Mouse (Mus musculus) thymus, postnatal 0 days (tissue): ENCODE data around the gene Pard3. TPM values are rescaled to one million over a fixed set of nuclear protein-coding genes. Genes with fewer than 3 reads are reported as not detected.
A peak's percentile ranks its signal among the peaks of the same experiment; 100 is the strongest.

Source experiments
- DNase-seq: peaks from one replicate; pipeline ENCODE4 v3.0.0-alpha.2; 2015; ENCODE audit warnings: low spot score
- polyA plus RNA-seq: library from polyadenylated mRNA; unstranded; fragments of >200 nt; fragmentation: Nextera tagmentation; extraction: Ambion mirVana; gene quantifications from 2 replicates; pipeline ENCODE4 v1.2.1, GENCODE M21; 2015

The Pard3 gene
- polyA plus RNA-seq, 1 experiment from 2014 or later: 4.1 TPM

DNA sequence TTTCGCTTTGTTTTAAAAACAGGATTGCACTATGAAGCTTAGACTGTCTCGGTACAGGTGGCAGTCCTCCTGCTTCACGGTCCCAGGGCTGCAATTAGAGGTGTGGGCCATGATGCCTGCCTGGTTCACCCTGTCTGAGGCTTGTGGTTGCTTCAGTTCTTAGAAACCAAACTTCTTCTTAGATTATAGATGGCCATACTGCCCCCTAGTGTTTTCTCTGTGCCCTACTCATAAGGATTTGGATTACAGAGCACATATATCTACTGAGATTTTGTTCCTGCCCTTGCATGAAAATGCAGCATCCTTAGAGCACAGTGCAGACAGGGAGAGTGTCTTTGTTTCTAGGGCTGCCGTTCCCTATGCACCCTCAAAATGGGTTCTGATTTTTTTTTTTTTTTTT lies 114.9 kb downstream of the Pard3 start:
- peak; percentile 71 for DNase-seq

DNA sequence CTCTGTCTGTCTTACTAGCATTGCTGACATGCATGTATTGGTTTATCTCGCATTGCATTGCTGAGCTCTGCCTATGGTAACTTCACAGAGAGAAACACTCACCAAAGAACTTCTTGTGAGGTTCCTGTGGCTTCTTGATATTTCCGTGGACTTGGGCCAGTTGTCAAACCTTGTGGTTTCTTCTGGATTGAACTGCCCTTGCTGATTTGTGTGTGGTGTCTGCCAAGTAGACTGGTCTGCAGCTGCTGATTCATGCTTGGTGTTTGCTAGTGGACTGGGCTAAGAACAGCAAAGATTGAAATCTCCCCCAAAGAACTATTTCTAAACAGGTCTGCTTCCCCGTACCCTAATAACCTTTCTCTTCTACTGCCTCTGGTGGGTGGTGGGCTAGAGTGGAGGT lies 117.6 kb downstream of the Pard3 start:
- DNase-seq: no peak

DNA sequence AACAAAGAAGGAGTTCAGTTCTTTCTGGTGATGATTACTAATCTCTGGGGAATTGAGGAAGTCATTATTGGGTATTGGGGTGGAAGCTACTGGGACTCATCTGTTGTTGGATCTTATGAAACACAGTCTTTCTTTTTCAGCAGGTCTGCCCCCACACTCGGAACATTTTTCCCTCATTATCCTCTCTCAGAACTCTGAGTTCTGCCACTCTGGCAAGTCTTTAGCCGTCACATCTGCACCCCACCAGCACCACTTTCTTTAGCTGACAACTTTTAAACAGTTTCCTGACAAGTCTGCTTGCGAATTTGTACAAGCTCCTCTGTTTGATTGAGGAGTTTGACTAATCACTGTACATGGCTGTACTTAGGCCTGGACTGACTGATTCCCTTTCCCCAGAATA lies 118.4 kb downstream of the Pard3 start:
- DNase-seq: no peak

DNA sequence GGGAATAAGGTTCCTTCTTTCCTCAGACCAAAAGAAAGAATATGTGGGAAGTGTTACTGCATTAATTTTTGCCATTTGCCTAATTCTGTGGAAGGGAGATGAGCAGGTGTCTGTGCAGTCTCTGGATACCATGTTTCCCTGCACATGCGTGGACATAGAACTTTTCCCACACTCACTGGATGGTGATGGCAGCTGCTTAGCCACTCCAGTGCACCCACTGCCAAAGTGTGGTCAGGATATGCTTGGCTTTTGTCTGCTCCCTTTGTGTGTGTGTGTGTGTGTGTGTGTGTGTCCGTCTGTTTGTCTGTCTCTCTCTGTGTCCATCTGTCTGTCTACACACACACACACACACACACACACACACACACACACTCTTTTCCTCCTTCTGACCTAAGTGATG lies 119.8 kb downstream of the Pard3 start:
- DNase-seq: no peak

DNA sequence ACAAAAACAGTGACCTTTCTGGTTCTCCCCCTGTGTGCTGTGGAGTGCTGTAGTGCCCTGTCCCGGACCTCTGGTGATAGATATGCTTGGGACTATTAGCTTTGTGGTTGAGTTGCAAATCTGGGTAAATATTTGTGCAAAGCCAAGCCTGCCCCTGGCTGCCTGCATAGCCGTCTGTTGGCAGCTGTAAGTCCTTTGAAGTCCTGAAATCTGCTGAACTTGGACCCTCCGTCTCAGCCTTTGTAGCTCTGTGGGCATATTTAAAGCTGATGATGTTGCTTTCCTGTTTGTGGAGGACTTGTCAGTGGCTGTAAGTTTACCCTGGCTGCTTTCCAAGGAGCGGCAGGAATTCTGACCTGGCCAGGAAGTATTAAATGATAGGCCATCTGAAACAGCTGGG lies 120.3 kb downstream of the Pard3 start:
- DNase-seq: no peak

DNA sequence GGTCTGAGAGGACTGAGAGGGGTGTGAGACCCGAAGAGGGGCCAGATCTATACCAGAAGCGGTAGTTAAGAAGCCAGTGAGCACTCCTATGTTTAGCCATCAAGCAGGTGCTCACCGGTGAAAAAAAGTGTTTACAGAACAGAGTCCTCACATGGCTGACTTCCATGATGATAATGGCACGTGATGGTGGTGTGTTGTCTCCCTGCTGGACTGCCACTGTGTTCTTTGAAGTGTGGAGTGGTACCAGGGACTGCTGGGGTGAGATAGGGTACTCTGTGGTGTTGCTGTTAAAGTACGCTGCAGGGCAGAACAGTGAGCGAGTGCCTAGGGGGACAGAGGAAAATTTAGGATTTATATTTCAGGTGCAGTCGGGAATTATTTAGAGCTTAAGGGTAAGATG lies 122.2 kb downstream of the Pard3 start:
- DNase-seq: no peak

DNA sequence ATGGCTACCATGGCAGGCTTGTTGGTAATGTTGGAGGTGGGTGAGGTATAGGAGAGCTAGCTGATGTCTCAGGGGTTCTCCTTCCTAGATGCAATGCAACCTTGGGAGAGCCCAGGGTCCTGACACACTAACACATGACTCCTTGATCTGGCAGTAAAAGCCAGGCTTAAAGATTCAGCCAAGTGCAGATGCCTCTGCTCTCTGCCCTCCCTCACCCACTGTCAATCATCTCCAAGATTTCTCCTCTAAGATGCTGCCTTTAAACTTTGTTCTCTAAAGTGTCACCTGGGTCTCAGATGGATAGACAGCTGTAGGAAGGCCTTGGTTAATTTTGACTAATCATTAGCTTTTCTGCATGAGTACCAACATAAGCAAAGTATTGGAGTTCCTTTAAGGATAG lies 125.0 kb downstream of the Pard3 start:
- DNase-seq: no peak

DNA sequence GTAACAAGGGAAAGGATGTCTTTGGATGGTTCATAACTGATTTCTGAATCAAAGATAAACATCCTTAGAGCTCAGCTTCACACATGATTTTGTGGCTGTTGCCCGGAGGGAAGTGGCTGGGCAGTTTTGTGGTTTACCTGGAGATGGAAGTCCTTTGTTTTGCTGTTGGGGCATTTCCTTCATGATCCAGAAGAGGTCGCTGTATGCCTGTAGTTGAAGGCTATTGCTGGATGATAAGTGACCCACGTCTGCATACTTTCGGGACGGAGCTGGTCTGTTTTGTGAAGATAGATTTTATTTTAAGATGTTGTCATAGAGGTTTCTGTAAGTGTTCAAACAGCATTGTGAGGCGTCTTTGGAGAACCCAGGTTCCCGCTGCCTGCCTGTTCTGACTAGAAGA lies 126.7 kb downstream of the Pard3 start:
- peak; percentile 36 for DNase-seq

DNA sequence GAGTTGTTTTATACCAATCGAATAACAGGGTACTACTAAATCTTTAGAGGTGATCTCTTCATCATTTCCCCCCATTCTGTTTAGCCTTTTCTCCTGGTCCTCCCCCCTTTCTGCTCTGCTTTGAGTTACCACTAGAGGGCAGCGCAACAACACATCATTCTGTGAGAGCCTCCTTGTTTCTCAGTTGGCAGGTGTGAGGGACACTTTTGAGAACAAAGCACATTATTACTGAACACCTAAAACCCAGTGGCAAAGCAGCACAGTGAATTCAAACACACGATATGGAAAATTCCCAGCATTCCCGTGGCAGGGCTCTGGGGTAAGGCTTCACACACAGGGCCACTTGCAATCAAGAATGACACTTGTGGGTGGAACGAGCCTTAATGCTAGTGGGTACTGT lies 127.7 kb downstream of the Pard3 start:
- peak; percentile 65 for DNase-seq

DNA sequence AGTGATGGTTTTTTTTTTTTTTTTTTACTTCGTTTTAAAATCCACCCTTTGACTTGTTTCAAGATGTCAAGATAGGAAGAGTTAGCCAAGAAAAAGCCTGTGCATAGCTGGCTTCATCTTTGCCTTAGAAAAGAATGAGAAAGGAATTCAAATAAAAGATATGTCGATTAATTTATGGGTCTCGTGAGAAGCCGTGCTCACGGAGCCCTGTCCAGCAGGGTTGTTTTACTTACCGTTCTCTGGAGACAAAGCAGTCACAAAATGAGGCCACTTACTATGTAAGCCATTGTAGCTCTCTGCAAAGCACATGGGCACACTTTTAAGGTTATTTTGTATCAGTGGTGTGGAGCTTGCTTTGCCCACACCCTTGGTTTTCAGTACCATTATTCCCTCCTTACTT lies 128.1 kb downstream of the Pard3 start:
- no peak for DNase-seq

DNA sequence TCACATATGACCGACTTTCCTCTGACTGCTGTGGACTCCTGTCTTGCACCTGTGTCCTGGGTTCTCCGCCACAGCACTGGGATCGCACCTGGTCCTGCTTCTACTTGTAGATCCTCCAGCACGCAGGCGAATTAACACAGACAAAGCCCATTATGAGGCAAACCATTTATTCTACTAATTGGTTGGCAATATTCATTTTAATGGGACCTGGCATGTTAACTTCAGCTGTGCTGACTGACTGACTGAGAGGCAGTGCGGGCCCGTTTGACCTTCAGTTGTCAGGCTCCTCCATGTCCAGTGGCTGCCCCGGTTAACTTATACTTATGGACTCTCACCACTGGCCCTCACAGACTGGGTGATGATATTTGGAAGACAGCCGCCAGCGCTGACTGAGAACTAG lies 128.6 kb downstream of the Pard3 start:
- no peak for DNase-seq

DNA sequence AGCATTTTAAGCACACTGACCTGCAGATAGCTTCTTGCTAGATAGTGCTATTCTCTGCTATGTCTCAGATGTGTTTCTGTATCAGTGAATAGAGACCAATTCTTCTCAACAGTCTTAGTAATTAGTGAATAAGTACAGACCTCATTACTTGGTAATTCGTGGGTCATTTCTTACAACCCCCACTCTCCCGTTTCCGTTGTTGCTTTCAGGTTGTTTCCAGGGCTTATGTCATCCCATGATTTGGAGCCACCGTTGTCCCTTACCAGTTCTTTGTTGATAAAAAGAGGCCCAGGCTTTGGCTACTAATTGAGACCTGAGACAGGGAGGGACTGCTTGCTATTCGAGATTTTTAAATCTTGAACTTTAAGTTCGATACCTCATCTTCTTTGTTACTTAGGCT lies 129.7 kb downstream of the Pard3 start:
- no peak for DNase-seq

DNA sequence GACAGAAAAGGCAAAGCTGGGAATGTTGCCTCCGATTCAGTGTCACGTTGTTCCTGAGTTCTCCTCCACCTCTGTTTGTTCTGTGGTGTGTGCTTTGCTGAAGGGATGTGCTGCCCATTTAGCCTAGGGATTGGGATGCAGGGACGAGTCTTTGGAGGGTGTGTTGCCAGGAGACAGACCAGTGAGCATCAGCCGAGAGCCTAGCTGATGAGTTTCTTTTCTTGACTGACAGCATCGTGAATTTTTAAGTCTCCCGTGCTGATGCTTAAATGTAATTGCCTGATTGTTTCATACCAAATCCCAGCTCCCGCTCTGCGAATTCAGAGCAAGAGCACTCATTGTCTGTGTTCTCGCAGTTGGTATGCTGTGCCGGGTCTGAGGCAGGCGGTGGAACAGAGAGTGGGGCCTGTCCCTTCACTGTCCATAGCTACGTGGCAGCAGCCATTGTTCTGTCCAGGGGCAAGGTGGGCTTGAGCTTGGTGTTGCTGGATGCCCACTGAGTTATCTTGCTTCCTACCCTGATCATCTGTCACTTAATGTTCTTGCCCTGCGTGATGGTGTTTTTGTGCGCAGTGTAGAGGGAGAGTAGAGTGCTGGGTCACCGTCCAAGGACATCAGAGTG lies 131.2 kb downstream of the Pard3 start:
- DNase-seq: no peak

DNA sequence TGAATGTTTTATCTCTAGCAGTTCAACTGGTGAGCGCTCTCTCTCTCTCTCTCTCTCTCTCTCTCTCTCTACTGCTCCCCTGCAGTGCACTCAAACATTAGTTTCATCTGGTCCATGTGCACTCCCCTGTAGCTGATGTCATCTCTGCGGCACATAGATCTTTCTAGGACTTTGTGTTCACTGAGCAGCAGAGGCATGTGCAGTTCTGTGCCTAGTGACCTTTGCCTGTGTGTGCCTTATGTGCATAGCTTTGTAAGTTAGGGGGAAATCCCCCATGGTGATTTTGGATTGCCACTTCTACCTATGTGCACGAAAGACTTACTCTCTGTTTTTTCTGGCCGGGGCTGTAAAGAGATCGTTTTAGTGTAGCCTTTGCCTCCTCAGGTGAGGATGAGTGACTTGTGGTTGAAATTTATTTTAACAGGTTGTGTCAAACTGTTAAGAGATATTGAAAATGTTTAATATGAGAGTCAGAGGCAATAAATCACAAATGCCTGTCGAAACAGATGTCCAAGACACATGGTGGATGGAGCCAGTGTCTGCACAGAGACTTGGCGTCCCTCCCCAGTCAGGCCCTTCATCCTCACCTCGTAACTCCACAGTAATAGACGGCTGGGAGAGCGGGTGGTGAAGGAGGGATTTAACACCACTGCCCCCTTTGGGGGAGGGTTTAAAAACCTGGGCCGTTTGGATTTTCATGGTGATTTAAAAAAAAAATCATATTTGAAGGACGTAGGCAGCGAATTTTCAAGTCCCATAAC lies 133.0 kb downstream of the Pard3 start:
- DNase-seq: no peak

DNA sequence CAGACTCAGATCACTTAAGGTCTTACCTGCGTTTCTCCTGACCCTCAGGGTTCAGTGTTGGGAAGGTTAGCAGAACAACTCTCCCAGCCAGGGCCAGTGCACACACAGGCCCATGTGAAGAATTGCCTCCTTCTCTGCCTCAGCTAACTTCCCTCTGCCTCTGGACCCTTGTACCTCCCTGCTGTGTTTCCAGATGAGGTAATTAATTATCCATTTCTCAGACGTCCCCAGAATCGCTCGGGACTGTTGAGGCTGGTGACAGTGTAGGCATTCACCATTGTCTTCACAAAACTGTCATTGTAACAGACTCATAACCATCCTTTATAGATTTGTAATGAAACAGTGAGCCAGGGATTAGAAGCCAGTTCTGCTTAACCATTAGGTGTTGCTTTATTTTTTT lies 143.8 kb downstream of the Pard3 start:
- DNase-seq: no peak

DNA sequence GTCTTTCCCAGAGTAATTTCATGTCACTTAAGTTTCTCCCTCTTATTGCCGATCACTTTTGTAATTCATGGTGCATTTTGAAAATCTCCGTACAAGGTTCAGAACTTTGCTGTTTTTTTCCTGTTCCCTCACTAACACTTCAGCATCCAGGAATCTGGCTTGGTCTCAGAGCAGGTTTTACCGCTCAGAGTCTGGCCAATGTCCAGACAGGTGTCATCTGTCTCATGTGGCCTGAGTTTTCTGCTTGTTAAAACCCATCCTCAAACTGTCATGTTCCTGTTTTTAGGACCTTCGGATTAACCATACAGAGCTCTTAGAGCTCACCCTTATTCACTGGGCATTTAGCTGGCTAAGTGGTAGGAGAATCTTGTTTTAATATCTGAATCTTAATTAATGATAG lies 146.9 kb downstream of the Pard3 start:
- no peak for DNase-seq

DNA sequence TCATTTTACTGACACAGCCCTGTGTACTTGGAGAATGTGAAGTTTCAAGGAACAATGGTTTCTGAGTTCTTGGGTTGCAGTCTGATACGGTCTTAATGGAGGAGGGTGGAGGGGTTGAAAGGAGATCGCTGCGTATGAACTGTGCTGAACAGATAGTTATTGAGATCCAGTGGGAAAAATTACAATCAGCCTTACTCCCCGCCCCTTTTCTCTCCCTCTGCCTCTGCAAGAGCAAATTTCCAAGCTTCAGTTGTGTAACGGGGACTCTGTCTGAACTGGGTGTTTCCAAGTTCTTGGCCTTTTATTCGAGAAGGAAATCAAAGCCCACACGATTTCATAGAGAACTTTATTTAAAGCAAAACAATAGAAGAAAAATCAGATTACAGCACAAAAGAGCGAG lies 150.6 kb downstream of the Pard3 start:
- no peak for DNase-seq

DNA sequence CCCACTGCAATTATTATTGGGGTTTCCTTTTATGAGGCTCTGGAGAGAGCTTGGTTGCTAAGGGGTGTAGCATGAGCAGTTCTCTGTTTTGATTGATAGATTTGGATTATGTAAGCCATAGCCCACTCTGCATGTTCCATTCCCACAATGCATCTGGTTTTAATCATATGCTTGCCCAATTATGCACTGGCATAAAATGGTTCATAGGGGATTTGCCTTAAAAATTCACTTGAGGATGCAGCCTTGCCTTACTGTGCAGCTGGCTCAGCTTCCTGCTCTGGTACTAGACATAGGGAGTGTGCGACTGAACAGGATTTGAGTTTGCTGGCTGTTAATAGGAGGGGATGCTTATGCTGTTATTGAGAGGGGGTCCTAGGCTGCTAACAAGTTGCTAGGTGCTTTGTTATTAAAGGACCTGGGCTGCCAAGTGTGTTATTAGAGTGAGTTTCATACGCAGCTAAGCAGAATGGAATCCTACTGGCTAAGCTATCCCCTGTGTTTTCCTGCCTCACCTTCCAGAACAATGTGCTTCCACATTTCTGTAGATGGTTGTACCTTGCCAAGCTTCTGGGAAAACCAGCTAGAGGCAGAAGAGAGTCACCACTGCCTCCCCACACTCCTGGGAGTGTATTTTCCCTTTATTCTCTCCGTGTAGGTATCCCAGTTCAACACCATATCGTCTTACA lies 151.2 kb downstream of the Pard3 start:
- no peak for DNase-seq

DNA sequence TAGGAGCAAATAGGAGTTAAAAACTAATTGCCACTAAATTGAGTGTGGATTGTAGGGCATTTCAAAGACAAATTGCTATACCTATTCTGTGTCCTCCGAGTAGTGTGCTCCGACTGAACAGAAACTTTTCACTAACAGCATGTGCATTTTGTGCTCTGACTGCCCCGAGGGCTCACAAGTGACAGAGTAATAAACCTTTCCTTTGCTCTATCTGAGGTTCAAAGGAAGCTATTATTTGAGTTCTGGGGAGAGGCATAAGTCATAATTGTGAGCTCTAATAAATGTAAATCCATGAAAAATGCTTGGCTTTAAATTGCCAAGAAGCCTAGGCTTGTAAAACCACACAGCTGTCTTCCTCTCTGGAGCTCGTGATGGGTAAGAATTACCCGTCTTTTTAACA lies 156.5 kb downstream of the Pard3 start:
- DNase-seq: no peak

DNA sequence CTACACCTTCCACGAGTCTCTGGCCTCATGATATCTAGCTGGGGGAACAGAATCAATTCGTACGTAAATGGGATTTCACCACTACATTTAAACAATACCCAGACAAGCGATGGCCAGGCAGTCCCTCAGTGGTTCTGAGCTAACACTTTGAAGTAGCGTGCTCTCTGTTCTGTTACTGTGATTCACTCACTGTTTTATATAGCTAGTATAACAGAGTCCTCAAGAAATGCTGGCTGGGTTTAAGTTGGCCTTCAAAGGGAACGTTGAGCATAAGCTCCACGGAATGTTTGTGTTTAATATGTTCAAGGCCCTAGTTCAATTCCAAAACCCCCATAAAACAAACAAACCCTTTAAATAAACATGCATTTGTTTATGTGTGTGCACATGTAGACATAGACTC lies 156.9 kb downstream of the Pard3 start:
- no peak for DNase-seq

DNA sequence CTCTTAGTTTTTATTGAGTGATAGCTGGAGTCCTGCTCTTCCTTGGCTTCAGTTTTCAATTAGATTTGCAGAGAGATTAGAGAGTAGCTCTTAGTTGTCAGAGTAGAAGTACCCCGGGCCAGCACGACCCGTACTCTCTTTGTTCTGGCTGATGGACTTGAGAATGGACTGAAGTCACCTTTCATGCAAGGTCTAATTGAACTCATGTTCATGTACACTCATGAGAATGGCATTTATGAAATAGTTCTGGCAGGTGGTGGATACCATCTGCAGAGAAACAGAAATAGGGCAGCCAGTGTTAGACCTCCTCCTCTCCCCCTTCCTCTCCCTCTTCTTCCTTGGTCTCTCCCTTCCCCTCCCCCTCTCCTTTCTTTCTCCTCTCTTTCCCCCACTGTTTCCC lies 158.7 kb downstream of the Pard3 start:
- no peak for DNase-seq

DNA sequence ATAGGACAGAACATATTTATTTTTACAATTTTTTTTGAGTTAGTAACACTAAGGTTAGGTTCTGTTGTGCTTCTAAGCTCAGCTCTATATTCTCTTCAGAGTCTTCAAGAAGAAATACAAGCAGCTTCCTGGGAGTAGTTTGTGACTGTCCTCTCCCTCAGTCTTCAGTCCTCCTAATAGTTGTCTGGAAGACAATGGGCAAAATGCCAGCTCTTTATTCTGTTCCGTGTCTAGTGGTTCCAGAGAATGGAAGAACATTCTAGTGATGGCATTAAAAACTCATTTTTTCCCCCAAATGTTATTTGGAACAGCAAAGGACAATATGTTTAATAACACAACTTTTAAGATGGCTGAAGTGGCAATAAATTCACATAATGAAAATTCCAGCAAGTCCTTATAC lies 163.3 kb downstream of the Pard3 start:
- DNase-seq: no peak

DNA sequence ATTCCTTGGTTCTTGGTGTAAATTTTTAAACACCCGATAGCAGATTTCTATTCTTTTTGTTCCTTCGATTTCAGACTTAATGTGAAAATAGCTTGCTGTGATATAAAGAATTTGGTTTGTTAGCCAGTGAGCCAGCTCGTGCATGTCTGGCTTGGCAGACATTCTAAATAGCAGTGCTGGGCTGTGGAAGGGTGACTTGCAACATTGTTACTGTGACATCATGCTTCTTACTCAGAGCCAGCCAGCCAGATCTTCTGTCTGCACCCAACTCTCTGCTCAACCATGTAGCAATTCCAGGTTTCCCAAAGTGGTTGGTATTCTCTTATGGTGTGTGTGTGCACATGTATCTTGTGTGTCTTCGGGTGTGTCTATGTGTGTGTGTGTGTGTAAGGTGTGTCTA lies 163.7 kb downstream of the Pard3 start:
- DNase-seq: no peak
